Mouse (Mus musculus) macrophage (primary cell): ENCODE measurements at regions not wholly inside any gene's neighbourhood (a gene's known extent, or its start where the extent isn't known, plus 50 kb on each side); places are given as distances from the start of the nearest gene placed in this dataset.
A peak's percentile ranks its signal among the peaks of the same experiment; 100 is the strongest.

ENCODE experiments used
- H3K27ac ChIP-seq: fragments of 350-480 bp; formaldehyde crosslinking; 2 replicates; pipeline ENCODE4 v1.9.0; 2021
- H3K36me3 ChIP-seq: fragments of 350-480 bp; formaldehyde crosslinking; 2 replicates; pipeline ENCODE4 v1.9.0; 2021; ENCODE audit errors: inconsistent target
- H3K4me3 ChIP-seq: fragments of 350-480 bp; formaldehyde crosslinking; 2 replicates; pipeline ENCODE4 v1.9.0; 2021; ENCODE audit errors: inconsistent target
- H3K79me2 ChIP-seq: fragments of 350-480 bp; formaldehyde crosslinking; 2 replicates; pipeline ENCODE4 v1.9.0; 2021; ENCODE audit errors: inconsistent target
- WGBS: methylation state at CpG from one replicate; pipeline ENCODE4 v1.1.7; 2026; ENCODE audit warnings: inconsistent platforms; ENCODE audit not compliant: missing documents; 5-methylcytosine and 5-hydroxymethylcytosine counted together

- peak overlapping the region; percentile 81 for H3K27ac ChIP-seq
- no peaks in the 10 kb centered on the region for H3K36me3 ChIP-seq
- WGBS, result 22% methylated on average over 5 of the region's 5 CpGs
- no peak overlapping the region for H3K4me3 ChIP-seq
- no peaks in the 10 kb centered on the region for H3K79me2 ChIP-seq
Measured at GRCm38 (mm10) chr10:39266482-39266881, 102.2 kb upstream of the Fyn start.

- Histone ChIP-seq H3K36me3 (no peaks in the 10 kb centered on the region), H3K79me2 (no peaks in the 10 kb centered on the region), H3K27ac (no peak overlapping the region), H3K4me3 (no peak overlapping the region)
- WGBS, result 90% methylated on average over 7 of the region's 7 CpGs
Measured at GRCm38 (mm10) chr10:39262466-39262865, 98.9 kb upstream of the Ccn6 start.

GRCm38 (mm10) chr10:39261174-39262145, 97.9 kb upstream of the Ccn6 start:
- Histone ChIP-seq H3K4me3 (no peak overlapping the region), H3K27ac (peak overlapping the region; percentile 73), H3K79me2 (no peaks in the 10 kb centered on the region), H3K36me3 (no peaks in the 10 kb centered on the region)
- 75% methylated on average over 8 of the region's 8 CpGs for WGBS

- Histone ChIP-seq H3K4me3 (no peak overlapping the region), H3K27ac (peak overlapping the region; percentile 73; the same call in 1 of the 2 replicates), H3K36me3 (no peaks in the 10 kb centered on the region), H3K79me2 (no peaks in the 10 kb centered on the region)
- WGBS, result 97% methylated on average over 6 of the region's 6 CpGs
Measured at GRCm38 (mm10) chr10:39260061-39260460, 96.5 kb upstream of the Ccn6 start.

- H3K4me3 ChIP-seq, result no peak overlapping the region
- WGBS, result 94% methylated on average over 2 of the region's 2 CpGs
- H3K79me2 ChIP-seq, result no peaks in the 10 kb centered on the region
- H3K36me3 ChIP-seq, result no peaks in the 10 kb centered on the region
- no peak overlapping the region for H3K27ac ChIP-seq
Measured at GRCm38 (mm10) chr10:39257371-39258154, 94.0 kb upstream of the Ccn6 start.

- H3K36me3 ChIP-seq, result no peaks in the 10 kb centered on the region
- no peaks in the 10 kb centered on the region for H3K79me2 ChIP-seq
- H3K4me3 ChIP-seq, result no peak overlapping the region
- no peak overlapping the region for H3K27ac ChIP-seq
- WGBS, result 86% methylated on average over 2 of the region's 2 CpGs
Measured at GRCm38 (mm10) chr10:39254561-39254960, 91.0 kb upstream of the Ccn6 start.

GRCm38 (mm10) chr10:39250039-39250438, 86.4 kb upstream of the Ccn6 start:
- H3K27ac ChIP-seq, result no peak overlapping the region
- no peaks in the 10 kb centered on the region for H3K36me3 ChIP-seq
- 32% methylated on average over 3 of the region's 3 CpGs for WGBS
- H3K79me2 ChIP-seq, result no peaks in the 10 kb centered on the region
- no peak overlapping the region for H3K4me3 ChIP-seq

- Histone ChIP-seq H3K36me3 (no peaks in the 10 kb centered on the region), H3K4me3 (no peak overlapping the region), H3K27ac (no peak overlapping the region), H3K79me2 (no peaks in the 10 kb centered on the region)
- WGBS, result 60% methylated on average over 4 of the region's 4 CpGs
Measured at GRCm38 (mm10) chr10:39248486-39248885, 84.9 kb upstream of the Ccn6 start.

GRCm38 (mm10) chr10:39246984-39247383, 83.4 kb upstream of the Ccn6 start:
- no peaks in the 10 kb centered on the region for H3K79me2 ChIP-seq
- H3K36me3 ChIP-seq, result no peaks in the 10 kb centered on the region
- WGBS, result 65% methylated on average over 3 of the region's 3 CpGs

GRCm38 (mm10) chr10:39245141-39245540, 81.5 kb upstream of the Ccn6 start:
- WGBS, result 93% methylated on average over 4 of the region's 4 CpGs
- H3K36me3 ChIP-seq, result no peaks in the 10 kb centered on the region
- H3K27ac ChIP-seq, result no peak overlapping the region
- no peaks in the 10 kb centered on the region for H3K79me2 ChIP-seq
- H3K4me3 ChIP-seq, result no peak overlapping the region

More at GRCm38 (mm10) chr10:39246984-39247383, 83.4 kb upstream of the Ccn6 start:
- H3K4me3 ChIP-seq, result no peak overlapping the region
- H3K27ac ChIP-seq, result no peak overlapping the region

GRCm38 (mm10) chr10:39244061-39244460, 80.5 kb upstream of the Ccn6 start:
- Histone ChIP-seq H3K36me3 (no peaks in the 10 kb centered on the region), H3K79me2 (no peaks in the 10 kb centered on the region), H3K4me3 (no peak overlapping the region), H3K27ac (no peak overlapping the region)
- WGBS, result 91% methylated on average over 6 of the region's 6 CpGs

GRCm38 (mm10) chr10:39242398-39242797, 78.8 kb upstream of the Ccn6 start:
- H3K79me2 ChIP-seq, result no peaks in the 10 kb centered on the region
- no peaks in the 10 kb centered on the region for H3K36me3 ChIP-seq
- H3K27ac ChIP-seq, result 0 out of 2 replicates have a peak overlapping the region, but pooled peaks have one; percentile 21
- H3K4me3 ChIP-seq, result no peak overlapping the region
- 97% methylated on average over 5 of the region's 5 CpGs for WGBS

- WGBS, result 56% methylated on average over 6 of the region's 6 CpGs
- Histone ChIP-seq H3K36me3 (no peaks in the 10 kb centered on the region), H3K79me2 (no peaks in the 10 kb centered on the region), H3K27ac (peak overlapping the region; percentile 21), H3K4me3 (no peak overlapping the region)
Measured at GRCm38 (mm10) chr10:39241922-39242321, 78.3 kb upstream of the Ccn6 start.

- H3K4me3 ChIP-seq, result no peak overlapping the region
- 92% methylated on average over 3 of the region's 3 CpGs for WGBS
- peak overlapping the region; percentile 21 for H3K27ac ChIP-seq
- no peaks in the 10 kb centered on the region for H3K79me2 ChIP-seq
- no peaks in the 10 kb centered on the region for H3K36me3 ChIP-seq
Measured at GRCm38 (mm10) chr10:39241486-39241885, 77.9 kb upstream of the Ccn6 start.

- H3K4me3 ChIP-seq, result no peak overlapping the region
- no peak overlapping the region for H3K27ac ChIP-seq
- no peaks in the 10 kb centered on the region for H3K36me3 ChIP-seq
- WGBS, result 93% methylated on average over 7 of the region's 7 CpGs
- H3K79me2 ChIP-seq, result no peaks in the 10 kb centered on the region
Measured at GRCm38 (mm10) chr10:39240966-39241365, 77.4 kb upstream of the Ccn6 start.
